25 mouse cellular contexts compared by ENCODE assay signal in genomic region chrX:169723511-169723910, GRCm38 (mm10). TPM values are rescaled to one million over a fixed set of nuclear protein-coding genes. Genes with fewer than 3 reads are reported as not detected.
DNase-seq lines count a peak whose midpoint lies in the region.
"Had no signal": no experiment of that assay in that cellular context is flagged by ENCODE, and none has a peak within 500 bp of the region (broad histone marks: within the 10 kb centered on the region; RNA-seq: fewer than 3 reads in every experiment).

No protein-coding gene starts in this region.

- H3K36me3 ChIP-seq in heart, embryonic 10.5 days: no peaks in the 10 kb centered on the region
- no peaks in the 10 kb centered on the region for H3K36me3 ChIP-seq in forebrain, embryonic 10.5 days (replicated peaks)
- H3K36me3 ChIP-seq: embryonic facial prominence, embryonic 12.5 days; forebrain, embryonic 12.5 days; heart, embryonic 13.5 days; hindbrain, embryonic 15.5 days had no signal

- WGBS in heart, embryonic 10.5 days: 78% methylated on average over 1 of the region's 1 CpGs
- WGBS in forebrain, embryonic 10.5 days: 97% methylated on average over 1 of the region's 1 CpGs

- H3K27me3 ChIP-seq in heart, embryonic 10.5 days (ENCODE audit: insufficient read depth, poor library complexity, severe bottlenecking): peaks cover 7% of the 10 kb centered on the region; the same call in 1 of the 2 replicates
- peaks cover 91% of the 10 kb centered on the region for H3K27me3 ChIP-seq in forebrain, embryonic 10.5 days (ENCODE audit: poor library complexity, severe bottlenecking)
- H3K27me3 ChIP-seq: CH12.LX; embryonic facial prominence, embryonic 12.5 days; Patski had no signal

- no peaks in the 10 kb centered on the region for H3K4me1 ChIP-seq in heart, embryonic 10.5 days
- no peaks in the 10 kb centered on the region for H3K4me1 ChIP-seq in brown adipose tissue, adult 24 weeks (ENCODE audit: control insufficient read depth, insufficient read depth, insufficient read length, low read length)
- no peaks in the 10 kb centered on the region for H3K4me1 ChIP-seq in forebrain, embryonic 10.5 days
- H3K4me1 ChIP-seq: embryonic facial prominence, embryonic 12.5 days; forebrain, embryonic 12.5 days; heart, embryonic 13.5 days; hindbrain, embryonic 15.5 days had no signal

- peak; percentile 88 for DNase-seq in heart, adult 11 months
- no peak for DNase-seq in heart, postnatal 25 days (ENCODE audit: low spot score)
- DNase-seq in heart, postnatal 14 days: peak; percentile 8 to 36
- no peak for DNase-seq in heart, embryonic 10.5 days (ENCODE audit: low spot score)
- DNase-seq in gastrocnemius, postnatal 14 days: peak; percentile 8
- no peak for DNase-seq in forebrain, embryonic 10.5 days (ENCODE audit: extremely low spot score, low spot score)
- DNase-seq: adrenal gland, adult 2 months; adrenal gland, postnatal 36 days; cerebellum, adult 11-12 months; cerebellum, adult 9-10 months; cerebellum, postnatal 25 days; kidney, adult 2 months had no signal

- H3K4me3 ChIP-seq in heart, embryonic 10.5 days: no peak overlapping the region
- no peak overlapping the region for H3K4me3 ChIP-seq in brown adipose tissue, adult 24 weeks (ENCODE audit: insufficient read depth, low read depth, low read length)
- no peak overlapping the region for H3K4me3 ChIP-seq in forebrain, embryonic 10.5 days
- H3K4me3 ChIP-seq: embryonic facial prominence, embryonic 12.5 days; forebrain, embryonic 12.5 days; heart, embryonic 13.5 days; hindbrain, embryonic 15.5 days had no signal

- H3K27ac ChIP-seq in heart, embryonic 10.5 days: no peak overlapping the region
- peak overlapping the region; percentile 91 for H3K27ac ChIP-seq in brown adipose tissue, adult 24 weeks (replicated peaks; ENCODE audit: low read depth, low read length)
- H3K27ac ChIP-seq in forebrain, embryonic 10.5 days: no peak overlapping the region
- H3K27ac ChIP-seq: embryonic facial prominence, embryonic 12.5 days; forebrain, embryonic 12.5 days; heart, embryonic 13.5 days; hindbrain, embryonic 15.5 days had no signal

- H3K9me3 ChIP-seq in heart, embryonic 10.5 days: no peaks in the 10 kb centered on the region
- no peaks in the 10 kb centered on the region for H3K9me3 ChIP-seq in forebrain, embryonic 10.5 days
- H3K9me3 ChIP-seq: embryonic facial prominence, embryonic 12.5 days; forebrain, embryonic 12.5 days; heart, embryonic 13.5 days; hindbrain, embryonic 15.5 days had no signal

- intact Hi-C loops in heart, postnatal 25 days (cut with DNase I): no loop called here
- intact Hi-C loops in heart, postnatal 14 days (cut with DNase I): no loop called here
- intact Hi-C loops in gastrocnemius, postnatal 14 days (cut with DNase I; ENCODE audit: low total_unique reads): no loop called here

RNA-seq across cellular contexts. Expression of gene Mid1, which starts 38.5 kb away (rescaled TPM):
- 1 to 10 TPM; 2.6 to 6.4 TPM for total RNA-seq in heart, postnatal 25 days (2021)
- 10 to 100 TPM in 1 of 2 experiments, 1 to 10 TPM in 1; 2.7 to 12.5 TPM for total RNA-seq in heart, postnatal 14 days (2021)
- 9.6 and 12.0 TPM in 2 replicates for polyA plus RNA-seq in heart, embryonic 10.5 days (2016; fragmentation: Nextera tagmentation; extraction: Ambion mirVana)
- 6.9 and 7.0 TPM in 2 replicates for polyA plus RNA-seq in brown adipose tissue, adult 24 weeks (2012; ENCODE audit: insufficient read depth, insufficient read length, missing spikeins)
- 1 to 10 TPM; 6.2 to 7.1 TPM for total RNA-seq in gastrocnemius, postnatal 14 days (2021)
- polyA plus RNA-seq in forebrain, embryonic 10.5 days (2016; fragmentation: Nextera tagmentation; extraction: Ambion mirVana): 22.3 and 23.3 TPM in 2 replicates

RNA-seq across cellular contexts. Expression of gene 4933400A11Rik, which starts 55.9 kb away (rescaled TPM):
- not detected for total RNA-seq in heart, postnatal 25 days (2021)
- total RNA-seq in heart, postnatal 14 days (2021): not detected
- 0.39 TPM in 1 of 2 replicates, not detected in the other for polyA plus RNA-seq in heart, embryonic 10.5 days (2016; fragmentation: Nextera tagmentation; extraction: Ambion mirVana)
- not detected in 2 replicates for polyA plus RNA-seq in brown adipose tissue, adult 24 weeks (2012; ENCODE audit: insufficient read depth, insufficient read length, missing spikeins)
- not detected for total RNA-seq in gastrocnemius, postnatal 14 days (2021)
- polyA plus RNA-seq in forebrain, embryonic 10.5 days (2016; fragmentation: Nextera tagmentation; extraction: Ambion mirVana): 0.16 and 0.17 TPM in 2 replicates
- total RNA-seq: adrenal gland, adult 2 months; adrenal gland, postnatal 36 days; CH12.LX had no signal
- polyA plus RNA-seq: activated CD4-positive, CD25-positive, alpha-beta regulatory T cell, adult 4 months; adrenal gland, adult 2 months; brain, embryonic 14.5 days; cortical plate, adult 2 months; forebrain, embryonic 16.5 days; frontal cortex, adult 2 months; gonadal fat pad, adult 2 months; kidney, adult 2 months; Patski had no signal

Comparison
In these comparisons a context has a peak if more than half of its experiments do, and no peak if none do; other contexts are left out.
1. DNase-seq: peak in heart, adult 11 months (single experiment), heart, postnatal 14 days (2 of 2) and gastrocnemius, postnatal 14 days (single experiment); none in heart, postnatal 25 days (single experiment), heart, embryonic 10.5 days (single experiment) and forebrain, embryonic 10.5 days (single experiment).